Mouse (Mus musculus) bone marrow macrophage, adult 2 months (primary cell): ENCODE data around the gene Pdgfa. TPM values are rescaled to one million over a fixed set of nuclear protein-coding genes. Genes with fewer than 3 reads are reported as not detected.

Experiments
- H3K27ac ChIP-seq: 2 replicates; pipeline ENCODE4 v1.5.1; 2012; ENCODE audit warnings: low read depth, low read length; ENCODE audit not compliant: insufficient read depth
- H3K4me1 ChIP-seq: 2 replicates; pipeline ENCODE4 v1.6.1; 2012; ENCODE audit warnings: low read length; ENCODE audit not compliant: control insufficient read depth, insufficient read depth
- H3K4me3 ChIP-seq: 2 replicates; pipeline ENCODE4 v1.5.1; 2012; ENCODE audit warnings: mild to moderate bottlenecking, low read length, moderate library complexity; ENCODE audit not compliant: insufficient read depth
- CTCF ChIP-seq: IDR thresholded peaks from 2 replicates; pipeline ENCODE4 v1.5.1; 2012; ENCODE audit warnings: low read depth, mild to moderate bottlenecking, low read length, moderate library complexity
- POLR2A ChIP-seq: IDR thresholded peaks from 2 replicates; pipeline ENCODE4 v1.6.1; 2012; ENCODE audit warnings: mild to moderate bottlenecking, low read depth, low read length, borderline replicate concordance
- polyA plus RNA-seq: library from polyadenylated mRNA; stranded (reverse); fragments of >200 nt; gene quantifications from 2 replicates; pipeline ENCODE4 v1.2.4, GENCODE M21; 2012; ENCODE audit not compliant: missing spikeins, insufficient read depth, insufficient read length

Gene Pdgfa
- polyA plus RNA-seq, 1 experiment: 15.6 TPM

- TF ChIP-seq CTCF (no peak), POLR2A (no peak)
- H3K4me3 ChIP-seq: no peak overlapping the region
- no peaks in the 10 kb centered on the region for H3K4me1 ChIP-seq
- H3K27ac ChIP-seq: no peak overlapping the region
Measured at GRCm38 (mm10) chr5:138953986-138954385, 43.2 kb downstream of the Pdgfa start.

- no peak overlapping the region for H3K27ac ChIP-seq
- peaks cover 2% of the 10 kb centered on the region; the same call in 1 of the 2 replicates for H3K4me1 ChIP-seq
- no peak overlapping the region for H3K4me3 ChIP-seq
- TF ChIP-seq CTCF (no peak), POLR2A (no peak)
Measured at GRCm38 (mm10) chr5:138952969-138953368, 44.2 kb downstream of the Pdgfa start.

GRCm38 (mm10) chr5:138951305-138951704, 45.9 kb downstream of the Pdgfa start:
- H3K4me1 ChIP-seq: peaks cover 2% of the 10 kb centered on the region; the same call in 1 of the 2 replicates

GRCm38 (mm10) chr5:138949165-138949564, 48.0 kb downstream of the Pdgfa start:
- no peak overlapping the region for H3K4me3 ChIP-seq
- no peak overlapping the region for H3K27ac ChIP-seq
- TF ChIP-seq POLR2A (no peak), CTCF (no peak)
- peaks cover 2% of the 10 kb centered on the region; the same call in 1 of the 2 replicates for H3K4me1 ChIP-seq

More at GRCm38 (mm10) chr5:138951305-138951704, 45.9 kb downstream of the Pdgfa start:
- TF ChIP-seq POLR2A: no peak
- TF ChIP-seq CTCF: no peak
- Histone ChIP-seq H3K4me3 (no peak overlapping the region), H3K27ac (no peak overlapping the region)

GRCm38 (mm10) chr5:138948031-138948980, 48.9 kb downstream of the Pdgfa start:
- Histone ChIP-seq H3K27ac (no peak overlapping the region), H3K4me3 (no peak overlapping the region), H3K4me1 (peaks cover 2% of the 10 kb centered on the region; the same call in 1 of the 2 replicates)
- TF ChIP-seq POLR2A (no peak), CTCF (no peak)

- H3K27ac ChIP-seq: no peak overlapping the region
- no peak overlapping the region for H3K4me3 ChIP-seq
- TF ChIP-seq CTCF: no peak
- no peak for TF ChIP-seq POLR2A
- H3K4me1 ChIP-seq: peaks cover 2% of the 10 kb centered on the region; the same call in 1 of the 2 replicates
Measured at GRCm38 (mm10) chr5:138947487-138947886, 49.7 kb downstream of the Pdgfa start.

GRCm38 (mm10) chr5:138946931-138947330, 50.2 kb downstream of the Pdgfa start:
- Histone ChIP-seq H3K27ac (no peak overlapping the region), H3K4me3 (no peak overlapping the region), H3K4me1 (peaks cover 2% of the 10 kb centered on the region; the same call in 1 of the 2 replicates)
- no peak for TF ChIP-seq CTCF
- TF ChIP-seq POLR2A: no peak

- no peak overlapping the region for H3K4me3 ChIP-seq
- TF ChIP-seq CTCF (no peak), POLR2A (no peak)
- peaks cover 2% of the 10 kb centered on the region; the same call in 1 of the 2 replicates for H3K4me1 ChIP-seq
- H3K27ac ChIP-seq: no peak overlapping the region
Measured at GRCm38 (mm10) chr5:138945011-138945410, 52.2 kb downstream of the Pdgfa start.

- no peak overlapping the region for H3K27ac ChIP-seq
- peaks cover 2% of the 10 kb centered on the region; the same call in 1 of the 2 replicates for H3K4me1 ChIP-seq
- no peak overlapping the region for H3K4me3 ChIP-seq
- no peak for TF ChIP-seq POLR2A
- no peak for TF ChIP-seq CTCF
Measured at GRCm38 (mm10) chr5:138944551-138944950, 52.6 kb downstream of the Pdgfa start.

- no peak overlapping the region for H3K4me3 ChIP-seq
- H3K4me1 ChIP-seq: no peaks in the 10 kb centered on the region
- TF ChIP-seq CTCF (no peak), POLR2A (no peak)
- H3K27ac ChIP-seq: no peak overlapping the region
Measured at GRCm38 (mm10) chr5:138941842-138942241, 55.3 kb downstream of the Pdgfa start.
